Mouse (Mus musculus) intestine, postnatal 0 days (tissue): ENCODE measurements at regions not wholly inside any gene's neighbourhood (a gene's known extent, or its start where the extent isn't known, plus 50 kb on each side); places are given as distances from the start of the nearest gene placed in this dataset.

Source experiments
- ATAC-seq: fragments of 200-750 bp; cut with Nextera tagmentation; 2 replicates; pipeline ENCODE4 v1.8.0; 2017; ENCODE audit warnings: mild to moderate bottlenecking, moderate TSS enrichment, moderate library complexity
- H3K27ac ChIP-seq: fragments of 300-500 bp; sonication (generic); 2 replicates; pipeline ENCODE4 v1.5.1; 2014; ENCODE audit warnings: mild to moderate bottlenecking, low read depth, low read length, moderate library complexity
- H3K27me3 ChIP-seq: fragments of 300-500 bp; sonication (generic); replicated peaks from 2 replicates; pipeline ENCODE4 v1.6.1; 2014; ENCODE audit warnings: low read length, mixed read lengths; ENCODE audit not compliant: control insufficient read depth, insufficient read depth
- H3K36me3 ChIP-seq: fragments of 300-500 bp; sonication (generic); 2 replicates; pipeline ENCODE4 v1.6.1; 2014; ENCODE audit warnings: mild to moderate bottlenecking, moderate library complexity; ENCODE audit not compliant: control insufficient read depth, insufficient read depth
- H3K4me1 ChIP-seq: fragments of 300-500 bp; sonication (generic); replicated peaks from 2 replicates; pipeline ENCODE4 v1.6.1; 2014; ENCODE audit warnings: antibody characterized with exemption, low read length, mixed read lengths; ENCODE audit not compliant: control insufficient read depth, insufficient read depth
- H3K4me2 ChIP-seq: fragments of 300-500 bp; sonication (generic); replicated peaks from 2 replicates; pipeline ENCODE4 v1.6.1; 2014; ENCODE audit warnings: low read depth, mild to moderate bottlenecking, moderate library complexity
- H3K4me3 ChIP-seq: fragments of 300-500 bp; sonication (generic); 2 replicates; pipeline ENCODE4 v1.5.1; 2014; ENCODE audit warnings: low read depth, low read length
- H3K9ac ChIP-seq: fragments of 300-500 bp; sonication (generic); 2 replicates; pipeline ENCODE4 v1.6.1; 2014; ENCODE audit warnings: mild to moderate bottlenecking, low read depth, low read length
- H3K9me3 ChIP-seq: fragments of 300-500 bp; sonication (generic); 2 replicates; pipeline ENCODE4 v1.6.1; 2016; ENCODE audit warnings: mixed run types; ENCODE audit not compliant: control insufficient read depth
- CTCF ChIP-seq: sonication (generic); IDR thresholded peaks from 2 replicates; pipeline ENCODE4 v1.5.1; 2016; ENCODE audit warnings: low read depth, mild to moderate bottlenecking, control low read depth, antibody characterized with exemption, moderate library complexity
- WGBS: fragments of 180-500 bp; shearing (Covaris S2); extraction: QIAGEN DNeasy Blood & Tissue Kit; methylation state at CpG from one replicate; pipeline ENCODE4 v1.1.7; 2014; 5-methylcytosine and 5-hydroxymethylcytosine counted together

- 67% methylated on average over 2 of the region's 2 CpGs for WGBS
These were observed 105.4 kb upstream of the Mroh9 start for GRCm38 (mm10) chr1:163190841-163191240.

GRCm38 (mm10) chr1:163181851-163182250, 96.4 kb upstream of the Mroh9 start:
- H3K9ac ChIP-seq, result no peak overlapping the region
- no peaks in the 10 kb centered on the region for H3K27me3 ChIP-seq
- no peak overlapping the region for H3K4me3 ChIP-seq
- no peak for TF ChIP-seq CTCF
- no peaks in the 10 kb centered on the region for H3K36me3 ChIP-seq
- H3K27ac ChIP-seq, result no peak overlapping the region
- no peak for ATAC-seq
- no peak overlapping the region for H3K4me2 ChIP-seq
- no peaks in the 10 kb centered on the region for H3K4me1 ChIP-seq
- H3K9me3 ChIP-seq, result no peaks in the 10 kb centered on the region
- WGBS, result 72% methylated on average over 2 of the region's 2 CpGs

More at GRCm38 (mm10) chr1:163190841-163191240, 105.4 kb upstream of the Mroh9 start:
- no peak overlapping the region for H3K27ac ChIP-seq
- ATAC-seq, result no peak
- H3K4me3 ChIP-seq, result no peak overlapping the region
- no peaks in the 10 kb centered on the region for H3K27me3 ChIP-seq
- no peaks in the 10 kb centered on the region for H3K9me3 ChIP-seq
- no peak for TF ChIP-seq CTCF
- no peaks in the 10 kb centered on the region for H3K36me3 ChIP-seq
- H3K4me1 ChIP-seq, result no peaks in the 10 kb centered on the region
- no peak overlapping the region for H3K4me2 ChIP-seq
- H3K9ac ChIP-seq, result no peak overlapping the region

GRCm38 (mm10) chr1:163177011-163177410, 91.5 kb upstream of the Mroh9 start:
- H3K9me3 ChIP-seq, result no peaks in the 10 kb centered on the region
- TF ChIP-seq CTCF, result no peak
- no peak overlapping the region for H3K4me2 ChIP-seq
- no peak overlapping the region for H3K9ac ChIP-seq
- no peak for ATAC-seq
- H3K4me1 ChIP-seq, result no peaks in the 10 kb centered on the region
- no peaks in the 10 kb centered on the region for H3K27me3 ChIP-seq
- no peak overlapping the region for H3K4me3 ChIP-seq
- WGBS, result 44% methylated on average over 3 of the region's 3 CpGs
- H3K36me3 ChIP-seq, result no peaks in the 10 kb centered on the region
- no peak overlapping the region for H3K27ac ChIP-seq

- Histone ChIP-seq H3K27me3 (no peaks in the 10 kb centered on the region), H3K9me3 (no peaks in the 10 kb centered on the region), H3K4me3 (no peak overlapping the region), H3K27ac (no peak overlapping the region), H3K36me3 (no peaks in the 10 kb centered on the region), H3K4me2 (no peak overlapping the region), H3K9ac (no peak overlapping the region), H3K4me1 (no peaks in the 10 kb centered on the region)
- no peak for ATAC-seq
- TF ChIP-seq CTCF, result no peak
These were observed 81.6 kb upstream of the Mroh9 start for GRCm38 (mm10) chr1:163167051-163167450.

GRCm38 (mm10) chr1:163163636-163164035, 78.2 kb upstream of the Mroh9 start:
- Histone ChIP-seq H3K27me3 (no peaks in the 10 kb centered on the region), H3K4me1 (no peaks in the 10 kb centered on the region), H3K36me3 (no peaks in the 10 kb centered on the region), H3K4me3 (no peak overlapping the region), H3K27ac (no peak overlapping the region), H3K9ac (no peak overlapping the region), H3K4me2 (no peak overlapping the region), H3K9me3 (no peaks in the 10 kb centered on the region)
- 61% methylated on average over 2 of the region's 2 CpGs for WGBS
- no peak for ATAC-seq
- no peak for TF ChIP-seq CTCF

- Histone ChIP-seq H3K4me2 (no peak overlapping the region), H3K27ac (no peak overlapping the region), H3K9me3 (no peaks in the 10 kb centered on the region), H3K4me1 (no peaks in the 10 kb centered on the region), H3K4me3 (no peak overlapping the region), H3K27me3 (no peaks in the 10 kb centered on the region), H3K36me3 (no peaks in the 10 kb centered on the region), H3K9ac (no peak overlapping the region)
- ATAC-seq, result no peak
- no peak for TF ChIP-seq CTCF
- WGBS, result 42% methylated on average over 3 of the region's 3 CpGs
These were observed 74.4 kb upstream of the Mroh9 start for GRCm38 (mm10) chr1:163159911-163160310.

GRCm38 (mm10) chr1:163158491-163158890, 73.0 kb upstream of the Mroh9 start:
- H3K9ac ChIP-seq, result no peak overlapping the region
- H3K27ac ChIP-seq, result no peak overlapping the region
- H3K4me1 ChIP-seq, result no peaks in the 10 kb centered on the region
- no peaks in the 10 kb centered on the region for H3K36me3 ChIP-seq
- no peak for TF ChIP-seq CTCF
- H3K4me3 ChIP-seq, result no peak overlapping the region
- no peaks in the 10 kb centered on the region for H3K27me3 ChIP-seq
- H3K9me3 ChIP-seq, result no peaks in the 10 kb centered on the region
- ATAC-seq, result no peak
- WGBS, result 54% methylated on average over 5 of the region's 5 CpGs
- no peak overlapping the region for H3K4me2 ChIP-seq
